Mouse (Mus musculus): ENCODE data around the gene Olfr6. TPM values are rescaled to one million over a fixed set of nuclear protein-coding genes. Genes with fewer than 3 reads are reported as not detected.

The Olfr6 gene
- not detected in 2 replicates for polyA plus RNA-seq (2011; ENCODE audit: insufficient read depth, insufficient read length, low read depth, missing spikeins)

DNA sequence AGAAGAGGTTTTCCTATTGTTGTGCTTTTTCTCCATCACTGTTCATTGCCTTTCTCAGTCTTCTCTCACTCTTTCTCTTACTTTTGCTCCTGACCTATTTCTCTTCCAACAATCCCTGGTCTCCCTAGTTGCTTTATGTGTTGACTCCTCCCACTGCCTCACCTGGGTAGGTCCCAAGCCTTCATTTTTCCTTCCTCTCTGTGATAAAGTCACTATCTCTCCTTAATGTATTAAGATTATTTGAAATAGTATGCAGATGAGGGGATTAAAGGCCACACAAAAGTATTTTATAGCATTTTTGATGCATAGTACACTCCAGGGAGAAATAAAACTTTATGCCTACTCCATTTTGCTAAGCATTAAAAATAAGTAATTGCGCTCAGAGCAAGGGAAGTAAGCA is at the start of gene Olfr6:
Olfr6 (minus strand) TSS at position 101 of the 400 bp plus-strand sequence.
- TF ChIP-seq CTCF (IDR thresholded peaks at IDR 0.05; ENCODE audit: low read depth, low read length), result no peak
- no peak for TF ChIP-seq EP300 (IDR thresholded peaks at IDR 0.05; ENCODE audit: insufficient read depth, low read depth, low read length)
- no peak for TF ChIP-seq POLR2A (IDR thresholded peaks at IDR 0.05; ENCODE audit: insufficient read depth, low read length)
- Histone ChIP-seq H3K4me3 (ENCODE audit: low read depth, low read length) (no peak within 1 kb of the TSS), H3K27ac (ENCODE audit: insufficient read depth, low read length) (no peak within 1 kb of the TSS), H3K4me1 (ENCODE audit: control insufficient read depth, insufficient read depth, low read length) (no peaks in the 10 kb centered on the region), H3K9ac (ENCODE audit: low read depth, poor library complexity, severe bottlenecking) (no peak within 1 kb of the TSS), H3K36me3 (ENCODE audit: control insufficient read depth, insufficient read depth, low read length, poor library complexity, severe bottlenecking) (no peaks in the 10 kb centered on the region), H3K27me3 (ENCODE audit: control insufficient read depth, insufficient read depth, low read length, poor library complexity, severe bottlenecking) (no peaks in the 10 kb centered on the region), H3K9me3 (replicated peaks; ENCODE audit: control insufficient read depth, insufficient read depth, low read length, poor library complexity, severe bottlenecking) (no peaks in the 10 kb centered on the region)

DNA sequence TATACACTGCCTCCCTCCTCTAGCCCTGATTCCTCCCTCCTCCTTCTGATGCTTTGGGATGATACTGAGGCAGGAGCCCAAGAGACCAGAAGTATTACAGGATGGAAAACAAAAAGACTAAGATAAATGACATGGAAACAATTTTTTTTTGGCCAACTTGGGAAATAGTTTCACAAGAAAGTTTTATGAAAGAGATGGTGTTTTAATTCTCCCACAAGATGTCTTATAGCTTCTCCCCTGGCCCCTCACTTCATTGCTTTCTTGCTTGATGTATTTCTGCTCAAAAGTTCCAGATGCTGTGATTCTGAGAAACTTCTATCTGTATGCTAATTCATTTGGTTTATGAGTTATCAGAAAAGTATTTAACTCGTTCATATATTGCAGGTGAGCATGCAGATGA is 42.2 kb upstream of the Olfr6 start, which contains the start of gene Olfr2:
Olfr2 (minus strand) TSS at position 101 of the 400 bp plus-strand sequence.
- H3K9ac ChIP-seq (ENCODE audit: low read depth, poor library complexity, severe bottlenecking), result no peak within 1 kb of the TSS
- H3K27me3 ChIP-seq (ENCODE audit: control insufficient read depth, insufficient read depth, low read length, poor library complexity, severe bottlenecking), result no peaks in the 10 kb centered on the region
- no peak within 1 kb of the TSS for H3K27ac ChIP-seq (ENCODE audit: insufficient read depth, low read length)
- TF ChIP-seq POLR2A (IDR thresholded peaks at IDR 0.05; ENCODE audit: insufficient read depth, low read length) (no peak), EP300 (IDR thresholded peaks at IDR 0.05; ENCODE audit: insufficient read depth, low read depth, low read length) (no peak), CTCF (IDR thresholded peaks at IDR 0.05; ENCODE audit: low read depth, low read length) (no peak)
- no peaks in the 10 kb centered on the region for H3K9me3 ChIP-seq (replicated peaks; ENCODE audit: control insufficient read depth, insufficient read depth, low read length, poor library complexity, severe bottlenecking)
- H3K4me3 ChIP-seq (ENCODE audit: low read depth, low read length), result no peak within 1 kb of the TSS
- H3K36me3 ChIP-seq (ENCODE audit: control insufficient read depth, insufficient read depth, low read length, poor library complexity, severe bottlenecking), result no peaks in the 10 kb centered on the region
- no peaks in the 10 kb centered on the region for H3K4me1 ChIP-seq (ENCODE audit: control insufficient read depth, insufficient read depth, low read length)

DNA sequence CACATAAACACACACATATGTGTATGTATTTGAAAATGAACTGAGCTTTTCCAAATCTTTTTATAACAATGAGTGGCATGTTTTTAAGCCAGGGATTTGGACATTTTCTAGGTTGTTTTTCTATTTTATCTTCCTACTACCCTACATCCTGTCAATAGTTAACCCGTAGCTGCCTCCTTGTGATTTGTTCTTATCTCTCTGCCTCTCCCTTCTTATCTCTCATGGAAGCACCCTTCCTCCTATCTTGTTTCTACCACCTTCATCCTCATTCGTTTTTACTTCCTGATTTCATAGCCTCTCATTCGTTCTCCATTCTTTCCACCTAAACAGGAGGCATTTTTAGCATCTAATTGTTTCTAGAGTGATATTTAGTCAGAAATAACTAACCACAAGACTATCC is 40.4 kb upstream of the Olfr6 start:
- Histone ChIP-seq H3K27ac (ENCODE audit: insufficient read depth, low read length) (no peak overlapping the region), H3K4me1 (ENCODE audit: control insufficient read depth, insufficient read depth, low read length) (no peaks in the 10 kb centered on the region), H3K4me3 (ENCODE audit: low read depth, low read length) (no peak overlapping the region), H3K36me3 (ENCODE audit: control insufficient read depth, insufficient read depth, low read length, poor library complexity, severe bottlenecking) (no peaks in the 10 kb centered on the region), H3K9ac (ENCODE audit: low read depth, poor library complexity, severe bottlenecking) (no peak overlapping the region), H3K9me3 (replicated peaks; ENCODE audit: control insufficient read depth, insufficient read depth, low read length, poor library complexity, severe bottlenecking) (no peaks in the 10 kb centered on the region), H3K27me3 (ENCODE audit: control insufficient read depth, insufficient read depth, low read length, poor library complexity, severe bottlenecking) (no peaks in the 10 kb centered on the region)
- TF ChIP-seq EP300 (IDR thresholded peaks at IDR 0.05; ENCODE audit: insufficient read depth, low read depth, low read length) (no peak), POLR2A (IDR thresholded peaks at IDR 0.05; ENCODE audit: insufficient read depth, low read length) (no peak), CTCF (IDR thresholded peaks at IDR 0.05; ENCODE audit: low read depth, low read length) (no peak)

DNA sequence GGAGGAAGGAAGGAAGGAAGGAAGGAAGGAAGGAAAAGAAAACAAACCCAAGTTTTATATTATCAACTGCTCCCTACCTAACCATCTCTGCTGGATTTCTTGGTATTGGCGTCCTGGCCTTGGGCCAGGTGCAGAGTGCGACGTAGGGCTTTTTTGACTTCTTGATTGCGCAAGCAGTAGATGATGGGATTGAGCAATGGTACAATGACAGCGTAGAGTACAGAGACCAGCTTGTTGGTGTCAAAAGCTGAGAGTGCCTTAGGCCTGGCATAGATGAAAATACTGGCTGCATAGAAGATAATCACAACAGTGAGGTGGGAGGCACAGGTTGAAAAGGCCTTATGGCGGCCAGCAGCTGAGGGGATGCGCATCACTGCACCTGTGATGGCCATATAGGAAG is 37.1 kb upstream of the Olfr6 start:
- no peaks in the 10 kb centered on the region for H3K9me3 ChIP-seq (replicated peaks; ENCODE audit: control insufficient read depth, insufficient read depth, low read length, poor library complexity, severe bottlenecking)
- H3K36me3 ChIP-seq (ENCODE audit: control insufficient read depth, insufficient read depth, low read length, poor library complexity, severe bottlenecking), result no peaks in the 10 kb centered on the region
- no peak overlapping the region for H3K9ac ChIP-seq (ENCODE audit: low read depth, poor library complexity, severe bottlenecking)
- no peaks in the 10 kb centered on the region for H3K4me1 ChIP-seq (ENCODE audit: control insufficient read depth, insufficient read depth, low read length)
- H3K4me3 ChIP-seq (ENCODE audit: low read depth, low read length), result no peak overlapping the region
- H3K27ac ChIP-seq (ENCODE audit: insufficient read depth, low read length), result no peak overlapping the region
- no peaks in the 10 kb centered on the region for H3K27me3 ChIP-seq (ENCODE audit: control insufficient read depth, insufficient read depth, low read length, poor library complexity, severe bottlenecking)
- TF ChIP-seq EP300 (IDR thresholded peaks at IDR 0.05; ENCODE audit: insufficient read depth, low read depth, low read length) (no peak), CTCF (IDR thresholded peaks at IDR 0.05; ENCODE audit: low read depth, low read length) (no peak), POLR2A (IDR thresholded peaks at IDR 0.05; ENCODE audit: insufficient read depth, low read length) (no peak)

DNA sequence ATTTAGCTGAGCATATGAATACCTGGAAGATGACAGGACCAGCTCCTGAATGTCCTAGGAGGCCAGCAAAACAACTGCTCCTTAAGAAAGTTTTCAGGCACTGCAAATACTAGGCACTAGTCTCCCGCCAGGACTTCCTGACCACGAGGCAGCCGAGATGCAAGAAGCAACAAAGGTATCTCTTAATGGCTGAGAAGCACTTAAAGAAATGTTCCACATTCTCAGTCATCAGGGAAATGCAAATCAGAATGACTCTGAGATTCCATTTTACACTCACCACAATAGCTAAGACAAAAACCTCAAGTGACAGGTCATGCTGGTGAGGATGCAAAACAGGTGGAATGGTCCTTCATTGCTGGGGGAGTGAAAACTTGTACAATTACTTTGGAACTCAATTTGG is 21.5 kb upstream of the Olfr6 start:
- Histone ChIP-seq H3K9me3 (replicated peaks; ENCODE audit: control insufficient read depth, insufficient read depth, low read length, poor library complexity, severe bottlenecking) (no peaks in the 10 kb centered on the region), H3K4me3 (ENCODE audit: low read depth, low read length) (peak overlapping the region; percentile 42), H3K9ac (ENCODE audit: low read depth, poor library complexity, severe bottlenecking) (peak overlapping the region; percentile 58; the same call in 1 of the 2 replicates), H3K27me3 (ENCODE audit: control insufficient read depth, insufficient read depth, low read length, poor library complexity, severe bottlenecking) (no peaks in the 10 kb centered on the region), H3K4me1 (ENCODE audit: control insufficient read depth, insufficient read depth, low read length) (no peaks in the 10 kb centered on the region), H3K27ac (ENCODE audit: insufficient read depth, low read length) (no peak overlapping the region), H3K36me3 (ENCODE audit: control insufficient read depth, insufficient read depth, low read length, poor library complexity, severe bottlenecking) (no peaks in the 10 kb centered on the region)
- TF ChIP-seq CTCF (IDR thresholded peaks at IDR 0.05; ENCODE audit: low read depth, low read length) (no peak), EP300 (IDR thresholded peaks at IDR 0.05; ENCODE audit: insufficient read depth, low read depth, low read length) (no peak), POLR2A (IDR thresholded peaks at IDR 0.05; ENCODE audit: insufficient read depth, low read length) (no peak)

DNA sequence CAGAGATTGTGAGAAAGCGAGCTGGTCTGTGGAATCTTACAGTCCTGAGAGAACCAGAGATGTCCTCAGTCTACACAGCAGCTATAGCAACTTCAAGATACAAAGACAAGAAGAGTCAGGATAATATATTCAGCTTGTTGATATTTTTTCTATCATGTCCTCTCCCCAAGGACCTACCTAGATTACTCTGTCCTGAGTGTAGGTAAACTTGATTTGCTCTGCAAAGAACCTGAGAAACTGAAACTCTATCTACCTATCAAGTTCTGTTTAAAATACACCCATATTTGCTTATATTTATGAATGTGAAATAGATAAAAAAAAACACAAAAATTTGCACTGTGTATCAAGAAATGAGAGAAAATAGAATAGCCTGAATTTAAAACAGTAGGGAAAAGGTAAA is 11.6 kb upstream of the Olfr6 start, which contains the start of gene Olfr711:
Olfr711 (minus strand) TSS at position 101 of the 400 bp plus-strand sequence.
- Histone ChIP-seq H3K36me3 (ENCODE audit: control insufficient read depth, insufficient read depth, low read length, poor library complexity, severe bottlenecking) (no peaks in the 10 kb centered on the region), H3K9me3 (replicated peaks; ENCODE audit: control insufficient read depth, insufficient read depth, low read length, poor library complexity, severe bottlenecking) (no peaks in the 10 kb centered on the region), H3K27me3 (ENCODE audit: control insufficient read depth, insufficient read depth, low read length, poor library complexity, severe bottlenecking) (no peaks in the 10 kb centered on the region), H3K27ac (ENCODE audit: insufficient read depth, low read length) (no peak within 1 kb of the TSS), H3K9ac (ENCODE audit: low read depth, poor library complexity, severe bottlenecking) (no peak within 1 kb of the TSS), H3K4me1 (ENCODE audit: control insufficient read depth, insufficient read depth, low read length) (no peaks in the 10 kb centered on the region), H3K4me3 (ENCODE audit: low read depth, low read length) (no peak within 1 kb of the TSS)
- TF ChIP-seq POLR2A (IDR thresholded peaks at IDR 0.05; ENCODE audit: insufficient read depth, low read length), result no peak
- no peak for TF ChIP-seq CTCF (IDR thresholded peaks at IDR 0.05; ENCODE audit: low read depth, low read length)
- no peak for TF ChIP-seq EP300 (IDR thresholded peaks at IDR 0.05; ENCODE audit: insufficient read depth, low read depth, low read length)
